Comparison of ENCODE assay signal across 16 mouse cellular contexts in genomic region chr1:43363178-43363577, GRCm38 (mm10).
DNase-seq lines count a peak whose midpoint lies in the region; TF ChIP-seq lines count a peak whose summit lies in the region.
"Had no signal": no experiment of that assay in that cellular context is flagged by ENCODE, and none has a peak within 500 bp of the region (broad histone marks: within the 10 kb centered on the region; RNA-seq: fewer than 3 reads in every experiment).

No protein-coding gene starts in this region.

- no peak for TF ChIP-seq CTCF in kidney, adult 2 months (conservative IDR thresholded peaks at IDR 0.05; ENCODE audit: insufficient read depth, insufficient read length, low read depth, low read length)
- TF ChIP-seq CTCF in cerebellum, adult 2 months (IDR thresholded peaks at IDR 0.05; ENCODE audit: borderline replicate concordance, insufficient read depth, low read depth, low read length), result no peak

- no peak overlapping the region for H3K27ac ChIP-seq in kidney, adult 2 months (ENCODE audit: insufficient read depth, low read depth, low read length)
- H3K27ac ChIP-seq in cerebellum, adult 2 months (ENCODE audit: insufficient read depth, low read length), result no peak overlapping the region
- H3K27ac ChIP-seq: embryonic facial prominence, embryonic 13.5 days; hindbrain, embryonic 10.5 days; layer of hippocampus, adult 2 months; limb, embryonic 10.5 days; liver, embryonic 14.5 days; midbrain, embryonic 13.5 days had no signal

- peaks cover 4% of the 10 kb centered on the region; the same call in 1 of the 2 replicates for H3K4me1 ChIP-seq in kidney, adult 2 months (ENCODE audit: control insufficient read depth, insufficient read depth, low read length)
- no peaks in the 10 kb centered on the region; the same call in 1 of the 2 replicates for H3K4me1 ChIP-seq in cerebellum, adult 2 months (ENCODE audit: control insufficient read depth, insufficient read depth, low read length)

- DNase-seq in adrenal gland, adult (ENCODE audit: inconsistent age in 2 of 2, low spot score in 1 of 2), result peak; percentile 37 to 53
- no peak for DNase-seq in adrenal gland, postnatal 4 days (ENCODE audit: low spot score in 2 of 2)
- DNase-seq in kidney, adult 2 months, result peak; percentile 49
- DNase-seq in kidney, adult 8-10 months, result no peak
- peak; percentile 6 for DNase-seq in ovary, postnatal 36 days (ENCODE audit: low spot score)
- no peak for DNase-seq in ovary, postnatal 10 days (ENCODE audit: low spot score)
- DNase-seq in cerebellum, adult 2 months, result no peak
- DNase-seq in right cerebral cortex, postnatal 10 days (ENCODE audit: low spot score in 2 of 2), result no peak
- DNase-seq: cerebellum, adult 8-10 months; thymus, postnatal 14 days had no signal

- TF ChIP-seq POLR2A in kidney, adult 2 months (IDR thresholded peaks at IDR 0.05; ENCODE audit: low read depth, low read length), result no peak
- TF ChIP-seq POLR2A in cerebellum, adult 2 months (IDR thresholded peaks at IDR 0.05; ENCODE audit: borderline replicate concordance, insufficient read depth, low read length), result no peak

- H3K4me3 ChIP-seq in kidney, adult 2 months (ENCODE audit: insufficient read depth, low read depth, low read length), result no peak overlapping the region
- H3K4me3 ChIP-seq in cerebellum, adult 2 months (replicated peaks; ENCODE audit: insufficient read depth, low read depth, low read length), result no peak overlapping the region
- H3K4me3 ChIP-seq: embryonic facial prominence, embryonic 13.5 days; hindbrain, embryonic 10.5 days; layer of hippocampus, adult 2 months; limb, embryonic 10.5 days; midbrain, embryonic 13.5 days had no signal

- 46% methylated on average over 4 of the region's 4 CpGs for WGBS in kidney, adult 2 months
- 36% methylated on average over 4 of the region's 4 CpGs for WGBS in cerebellum, adult 2 months

- H3K27me3 ChIP-seq in kidney, adult 2 months (replicated peaks; ENCODE audit: control insufficient read depth, insufficient read depth, low read length), result no peaks in the 10 kb centered on the region
- peaks cover 2% of the 10 kb centered on the region; the same call in 1 of the 2 replicates for H3K27me3 ChIP-seq in cerebellum, adult 2 months (ENCODE audit: control insufficient read depth, insufficient read depth, low read length)
- H3K27me3 ChIP-seq: embryonic facial prominence, embryonic 13.5 days; midbrain, embryonic 13.5 days had no signal

- H3K36me3 ChIP-seq in kidney, adult 2 months (ENCODE audit: control insufficient read depth, insufficient read depth, low read length), result no peaks in the 10 kb centered on the region
- H3K36me3 ChIP-seq: embryonic facial prominence, embryonic 13.5 days; hindbrain, embryonic 10.5 days; limb, embryonic 10.5 days; midbrain, embryonic 13.5 days had no signal

Comparison
In these comparisons a context has a peak if more than half of its experiments do, and no peak if none do; other contexts are left out.
1. DNase-seq: peak in adrenal gland, adult (2 of 2), kidney, adult 2 months (single experiment) and ovary, postnatal 36 days (single experiment); none in adrenal gland, postnatal 4 days (0 of 2), kidney, adult 8-10 months (0 of 2), ovary, postnatal 10 days (single experiment), cerebellum, adult 2 months (0 of 2) and right cerebral cortex, postnatal 10 days (0 of 2).